Mouse (Mus musculus): ENCODE data around the gene Osbpl9. TPM values are rescaled to one million over a fixed set of nuclear protein-coding genes. Genes with fewer than 3 reads are reported as not detected.

The Osbpl9 gene
- polyA plus RNA-seq, 1 experiment from 2014 or later = 32.5 TPM

- Histone ChIP-seq H3K4me2 (replicated peaks; ENCODE audit: low read depth) (no peak overlapping the region), H3K4me1 (replicated peaks; ENCODE audit: control insufficient read depth, insufficient read depth, low read length) (no peaks in the 10 kb centered on the region), H3K36me3 (ENCODE audit: control insufficient read depth, insufficient read depth) (no peaks in the 10 kb centered on the region), H3K9ac (ENCODE audit: low read depth, low read length) (no peak overlapping the region), H3K27ac (ENCODE audit: low read depth, low read length) (no peak overlapping the region), H3K4me3 (ENCODE audit: low read depth, low read length) (no peak overlapping the region), H3K9me3 (ENCODE audit: control insufficient read depth) (no peaks in the 10 kb centered on the region), H3K27me3 (replicated peaks; ENCODE audit: control insufficient read depth, insufficient read depth, low read length) (no peaks in the 10 kb centered on the region)
- no peak for ATAC-seq
- TF ChIP-seq CTCF (IDR thresholded peaks at IDR 0.05; ENCODE audit: low read depth) = no peak
- 78% methylated on average over 24 of the region's 24 CpGs for WGBS
Measured at GRCm38 (mm10) chr4:109238428-109239268, 36.6 kb upstream of the Osbpl9 start.

GRCm38 (mm10) chr4:109236186-109236879, 34.3 kb upstream of the Osbpl9 start:
- 77% methylated on average over 7 of the region's 7 CpGs for WGBS
- Histone ChIP-seq H3K4me3 (ENCODE audit: low read depth, low read length) (no peak overlapping the region), H3K9ac (ENCODE audit: low read depth, low read length) (no peak overlapping the region), H3K27me3 (replicated peaks; ENCODE audit: control insufficient read depth, insufficient read depth, low read length) (no peaks in the 10 kb centered on the region), H3K4me1 (replicated peaks; ENCODE audit: control insufficient read depth, insufficient read depth, low read length) (no peaks in the 10 kb centered on the region), H3K4me2 (replicated peaks; ENCODE audit: low read depth) (no peak overlapping the region), H3K36me3 (ENCODE audit: control insufficient read depth, insufficient read depth) (no peaks in the 10 kb centered on the region), H3K9me3 (ENCODE audit: control insufficient read depth) (no peaks in the 10 kb centered on the region), H3K27ac (ENCODE audit: low read depth, low read length) (no peak overlapping the region)
- TF ChIP-seq CTCF (IDR thresholded peaks at IDR 0.05; ENCODE audit: low read depth) = no peak
- no peak for ATAC-seq

GRCm38 (mm10) chr4:109234806-109235350, 32.8 kb upstream of the Osbpl9 start:
- Histone ChIP-seq H3K27me3 (replicated peaks; ENCODE audit: control insufficient read depth, insufficient read depth, low read length) (no peaks in the 10 kb centered on the region), H3K27ac (ENCODE audit: low read depth, low read length) (no peak overlapping the region), H3K4me3 (ENCODE audit: low read depth, low read length) (no peak overlapping the region), H3K4me2 (replicated peaks; ENCODE audit: low read depth) (no peak overlapping the region), H3K9ac (ENCODE audit: low read depth, low read length) (no peak overlapping the region), H3K4me1 (replicated peaks; ENCODE audit: control insufficient read depth, insufficient read depth, low read length) (0 out of 2 replicates have a peak, but pooled peaks cover 1% of the 10 kb centered on the region), H3K9me3 (ENCODE audit: control insufficient read depth) (no peaks in the 10 kb centered on the region), H3K36me3 (ENCODE audit: control insufficient read depth, insufficient read depth) (no peaks in the 10 kb centered on the region)
- no peak for TF ChIP-seq CTCF (IDR thresholded peaks at IDR 0.05; ENCODE audit: low read depth)
- WGBS = 76% methylated on average over 9 of the region's 9 CpGs
- no peak for ATAC-seq

- H3K36me3 ChIP-seq (ENCODE audit: control insufficient read depth, insufficient read depth) = no peaks in the 10 kb centered on the region
- no peak within 1 kb of the TSS for H3K4me3 ChIP-seq (ENCODE audit: low read depth, low read length)
- H3K9me3 ChIP-seq (ENCODE audit: control insufficient read depth) = no peaks in the 10 kb centered on the region
- TF ChIP-seq CTCF (IDR thresholded peaks at IDR 0.05; ENCODE audit: low read depth) = no peak
- WGBS = 83% methylated on average over 2 of the region's 2 CpGs
- no peak within 1 kb of the TSS for H3K4me2 ChIP-seq (replicated peaks; ENCODE audit: low read depth)
- ATAC-seq = no peak
- no peak within 1 kb of the TSS for H3K27ac ChIP-seq (ENCODE audit: low read depth, low read length)
- no peak within 1 kb of the TSS for H3K9ac ChIP-seq (ENCODE audit: low read depth, low read length)
- H3K4me1 ChIP-seq (replicated peaks; ENCODE audit: control insufficient read depth, insufficient read depth, low read length) = 0 out of 2 replicates have a peak, but pooled peaks cover 3% of the 10 kb centered on the region
- H3K27me3 ChIP-seq (replicated peaks; ENCODE audit: control insufficient read depth, insufficient read depth, low read length) = no peaks in the 10 kb centered on the region
Measured at GRCm38 (mm10) chr4:109234185-109234584, 32.1 kb upstream of the Osbpl9 start, which contains the start of gene Calr4. TSS of gene Calr4 (plus strand) at chr4:109234485.

- no peak overlapping the region for H3K4me2 ChIP-seq (replicated peaks; ENCODE audit: low read depth)
- ATAC-seq = no peak
- no peak overlapping the region for H3K9ac ChIP-seq (ENCODE audit: low read depth, low read length)
- TF ChIP-seq CTCF (IDR thresholded peaks at IDR 0.05; ENCODE audit: low read depth) = no peak
- no peak overlapping the region for H3K27ac ChIP-seq (ENCODE audit: low read depth, low read length)
- H3K36me3 ChIP-seq (ENCODE audit: control insufficient read depth, insufficient read depth) = no peaks in the 10 kb centered on the region
- WGBS = 33% methylated on average over 7 of the region's 7 CpGs
- H3K27me3 ChIP-seq (replicated peaks; ENCODE audit: control insufficient read depth, insufficient read depth, low read length) = no peaks in the 10 kb centered on the region
- H3K9me3 ChIP-seq (ENCODE audit: control insufficient read depth) = no peaks in the 10 kb centered on the region
- H3K4me3 ChIP-seq (ENCODE audit: low read depth, low read length) = no peak overlapping the region
- H3K4me1 ChIP-seq (replicated peaks; ENCODE audit: control insufficient read depth, insufficient read depth, low read length) = 0 out of 2 replicates have a peak, but pooled peaks cover 3% of the 10 kb centered on the region
Measured at GRCm38 (mm10) chr4:109229766-109230279, 27.8 kb upstream of the Osbpl9 start.

GRCm38 (mm10) chr4:109226071-109226470, 24.0 kb upstream of the Osbpl9 start:
- ATAC-seq = no peak
- Histone ChIP-seq H3K4me3 (ENCODE audit: low read depth, low read length) (no peak overlapping the region), H3K4me2 (replicated peaks; ENCODE audit: low read depth) (no peak overlapping the region), H3K9ac (ENCODE audit: low read depth, low read length) (no peak overlapping the region), H3K27ac (ENCODE audit: low read depth, low read length) (no peak overlapping the region), H3K4me1 (replicated peaks; ENCODE audit: control insufficient read depth, insufficient read depth, low read length) (0 out of 2 replicates have a peak, but pooled peaks cover 3% of the 10 kb centered on the region), H3K27me3 (replicated peaks; ENCODE audit: control insufficient read depth, insufficient read depth, low read length) (no peaks in the 10 kb centered on the region), H3K9me3 (ENCODE audit: control insufficient read depth) (no peaks in the 10 kb centered on the region), H3K36me3 (ENCODE audit: control insufficient read depth, insufficient read depth) (no peaks in the 10 kb centered on the region)
- 11% methylated on average over 5 of the region's 5 CpGs for WGBS
- no peak for TF ChIP-seq CTCF (IDR thresholded peaks at IDR 0.05; ENCODE audit: low read depth)

Measured in intestine, postnatal 0 days (tissue).